Mouse (Mus musculus) gastrocnemius, adult 8-10 months (tissue): ENCODE results near the gene Stk11. TPM values are rescaled to one million over a fixed set of nuclear protein-coding genes. Genes with fewer than 3 reads are reported as not detected.

Source experiments
- DNase-seq, 2 experiments: peaks; one replicate each; pipeline ENCODE4 v3.0.0; 2022; ENCODE audit warnings: low spot score in 2 of 2
- total RNA-seq, 4 experiments: library from RNA; stranded (reverse); gene quantifications; 2 replicates each; pipeline ENCODE4 v1.2.4; 2022

Gene Stk11
- total RNA-seq, 4 experiments from 2014 or later = 157 to 173 (median 162) TPM

DNA sequence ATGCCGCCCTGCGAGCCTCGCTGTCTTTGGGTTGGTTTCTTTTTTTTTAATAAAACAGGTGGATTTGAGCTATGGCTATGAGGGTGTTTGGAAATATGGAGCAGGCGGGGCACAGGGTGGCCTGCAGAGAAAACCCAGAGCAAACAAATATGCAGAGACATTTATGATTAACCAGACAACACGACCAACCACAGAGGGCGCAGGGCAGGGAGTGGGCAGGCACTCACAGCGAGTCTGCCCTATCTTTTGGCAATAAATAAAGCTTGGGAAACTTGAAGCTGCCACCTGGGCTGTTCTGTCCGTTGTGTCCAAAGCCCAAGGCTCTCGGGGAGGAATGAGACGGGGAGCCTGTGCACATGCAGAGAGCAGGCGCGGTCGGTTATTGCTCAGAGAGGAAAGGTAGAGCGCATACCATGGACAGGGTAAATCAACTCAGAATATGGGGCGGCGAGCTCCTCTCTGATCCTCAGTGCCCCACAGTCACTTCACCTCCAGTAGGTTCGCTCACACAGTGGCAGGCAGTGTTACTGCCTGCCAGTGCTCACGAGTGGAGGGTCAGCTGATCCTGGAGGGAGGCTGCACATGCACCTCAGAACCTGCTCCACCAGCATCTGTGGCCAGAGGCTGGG, 14.9 kb downstream of the Stk11 start:
- DNase-seq = no peak

DNA sequence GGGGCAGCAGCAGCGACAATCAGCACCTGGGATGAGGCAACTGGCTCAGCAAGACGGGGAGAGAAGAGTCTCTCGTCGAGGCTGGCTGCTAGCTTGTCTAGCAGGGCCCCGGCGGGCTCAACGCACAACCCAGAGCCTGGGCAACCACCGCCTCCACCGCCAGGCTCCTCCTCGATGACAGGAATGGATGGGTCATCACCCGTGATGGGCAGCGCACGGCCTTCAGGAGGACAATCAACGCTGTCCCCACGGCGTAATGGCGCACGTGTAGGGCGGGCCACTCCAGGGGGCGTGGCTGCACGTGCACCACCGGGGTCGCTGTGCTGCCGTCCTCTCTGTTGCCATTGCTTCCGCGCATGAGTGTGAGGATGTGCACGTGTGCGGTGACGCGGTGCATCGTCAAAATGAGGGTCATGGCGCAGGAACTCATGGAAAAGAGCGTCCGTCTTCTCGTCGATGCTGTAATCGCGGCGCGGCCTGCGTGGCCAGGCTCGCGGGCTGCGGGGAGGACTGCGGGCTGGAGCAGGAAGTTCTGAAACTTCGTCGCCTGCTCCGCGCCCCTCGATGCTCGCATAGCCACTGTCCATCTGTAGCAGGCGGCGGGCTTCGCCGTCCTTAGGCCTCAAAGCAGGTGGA, 15.8 kb downstream of the Stk11 start:
- DNase-seq = no peak

- no peak for DNase-seq
These were observed 16.3 kb downstream of the Stk11 start for GRCm38 (mm10) chr10:80131952-80132350.

- peak in 1 of 2 experiments; percentile 67 for DNase-seq
These were observed 17.7 kb downstream of the Stk11 start for GRCm38 (mm10) chr10:80133226-80133849.

DNA sequence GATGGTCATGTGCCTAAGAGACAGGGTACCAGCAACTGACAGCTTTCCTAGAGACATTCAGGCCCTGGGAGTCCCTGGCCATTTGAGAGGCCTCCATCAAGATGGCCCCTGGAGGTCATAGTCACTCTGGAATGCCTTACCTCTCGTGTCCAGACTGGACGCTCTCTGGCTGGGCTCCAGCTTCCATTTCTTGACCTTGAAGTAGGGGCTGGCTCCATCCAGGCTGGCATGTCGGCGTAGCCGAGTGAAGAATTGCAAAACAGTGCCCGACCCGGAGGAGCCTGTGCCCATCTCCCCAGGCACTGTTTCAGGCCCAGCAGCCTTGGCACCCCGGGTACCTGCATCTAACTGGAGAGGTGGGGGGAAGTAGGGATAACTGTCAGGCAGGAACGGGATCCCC, 18.8 kb downstream of the Stk11 start:
- DNase-seq = no peak

DNA sequence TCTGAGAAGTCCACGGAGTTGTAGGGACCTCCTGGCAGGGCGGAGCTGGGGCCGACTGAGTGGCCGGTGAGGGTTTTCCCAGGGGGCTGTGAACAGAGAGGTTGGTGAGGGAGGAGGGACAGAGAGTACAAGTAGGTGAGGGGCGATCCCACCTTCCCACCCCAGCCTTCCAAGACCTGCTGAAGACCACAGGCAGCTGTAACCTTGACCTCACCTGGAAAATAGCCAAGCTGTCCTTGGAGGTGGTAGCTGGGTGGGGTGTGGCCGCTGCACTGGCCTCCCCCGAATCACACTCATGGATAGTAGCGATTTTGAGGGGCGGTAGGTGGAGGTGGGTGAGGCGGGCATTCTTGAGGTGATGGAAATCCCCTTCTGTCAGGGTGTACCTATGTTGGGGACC, 19.6 kb downstream of the Stk11 start:
- no peak for DNase-seq

DNA sequence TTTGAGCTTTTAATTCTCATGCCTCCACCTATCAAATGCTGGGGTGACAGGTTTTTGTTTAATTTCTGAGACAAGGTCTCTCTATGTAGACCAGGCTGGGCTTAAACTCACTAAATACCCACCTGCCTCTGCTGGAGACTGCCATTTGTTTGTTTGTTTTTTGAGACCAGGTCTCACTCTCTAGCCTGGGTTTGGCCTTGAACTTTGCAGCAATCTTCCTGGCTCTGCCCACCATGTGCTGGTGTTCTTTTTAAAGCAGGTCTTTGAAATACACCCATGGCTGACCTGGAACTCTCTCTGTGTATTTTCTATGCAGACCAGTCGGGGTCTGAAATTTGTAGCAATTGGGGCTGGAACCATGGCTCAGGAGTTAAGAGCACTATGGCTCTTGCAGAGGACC, 20.0 kb downstream of the Stk11 start:
- no peak for DNase-seq

DNA sequence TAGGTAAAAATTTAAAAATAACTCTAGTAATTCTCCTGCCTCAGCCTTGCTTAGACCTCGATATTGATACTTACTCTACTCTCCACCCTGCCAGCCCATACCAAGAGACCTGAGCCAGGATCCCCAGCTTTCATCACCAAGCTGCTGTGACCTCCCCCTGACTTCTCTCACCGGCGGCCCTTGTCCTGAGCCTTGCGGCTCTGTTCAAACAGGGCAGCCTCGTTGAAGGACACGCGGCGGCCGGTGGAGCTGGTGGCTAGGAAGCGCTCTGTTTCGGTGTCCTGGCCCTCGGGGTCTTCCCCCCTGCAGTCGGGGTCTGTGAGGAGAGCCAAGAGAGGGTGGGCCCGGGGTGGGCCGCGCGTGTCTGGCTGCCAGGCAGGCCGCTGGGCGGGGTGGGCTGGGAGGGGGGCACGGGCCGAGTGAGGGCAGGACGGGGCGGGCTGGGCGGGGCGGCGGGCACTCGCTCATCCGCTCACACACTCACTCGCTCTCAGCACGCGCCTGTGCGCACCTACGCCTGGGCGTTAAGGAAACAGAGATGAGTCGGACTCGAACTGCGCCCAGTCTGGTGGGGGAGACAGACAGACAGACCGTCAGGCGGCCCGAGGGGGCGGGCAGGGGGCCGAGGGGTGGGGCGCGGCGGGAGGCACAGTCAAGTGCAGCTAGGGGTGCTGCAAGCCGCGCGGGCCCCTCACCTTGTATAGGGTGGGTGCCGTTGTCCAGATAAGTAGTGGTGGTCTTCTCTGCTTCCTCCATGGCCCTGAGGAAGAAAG, 20.8 kb downstream of the Stk11 start:
- no peak for DNase-seq

GRCm38 (mm10) chr10:80136952-80137625, 21.5 kb downstream of the Stk11 start:
- DNase-seq = no peak

DNA sequence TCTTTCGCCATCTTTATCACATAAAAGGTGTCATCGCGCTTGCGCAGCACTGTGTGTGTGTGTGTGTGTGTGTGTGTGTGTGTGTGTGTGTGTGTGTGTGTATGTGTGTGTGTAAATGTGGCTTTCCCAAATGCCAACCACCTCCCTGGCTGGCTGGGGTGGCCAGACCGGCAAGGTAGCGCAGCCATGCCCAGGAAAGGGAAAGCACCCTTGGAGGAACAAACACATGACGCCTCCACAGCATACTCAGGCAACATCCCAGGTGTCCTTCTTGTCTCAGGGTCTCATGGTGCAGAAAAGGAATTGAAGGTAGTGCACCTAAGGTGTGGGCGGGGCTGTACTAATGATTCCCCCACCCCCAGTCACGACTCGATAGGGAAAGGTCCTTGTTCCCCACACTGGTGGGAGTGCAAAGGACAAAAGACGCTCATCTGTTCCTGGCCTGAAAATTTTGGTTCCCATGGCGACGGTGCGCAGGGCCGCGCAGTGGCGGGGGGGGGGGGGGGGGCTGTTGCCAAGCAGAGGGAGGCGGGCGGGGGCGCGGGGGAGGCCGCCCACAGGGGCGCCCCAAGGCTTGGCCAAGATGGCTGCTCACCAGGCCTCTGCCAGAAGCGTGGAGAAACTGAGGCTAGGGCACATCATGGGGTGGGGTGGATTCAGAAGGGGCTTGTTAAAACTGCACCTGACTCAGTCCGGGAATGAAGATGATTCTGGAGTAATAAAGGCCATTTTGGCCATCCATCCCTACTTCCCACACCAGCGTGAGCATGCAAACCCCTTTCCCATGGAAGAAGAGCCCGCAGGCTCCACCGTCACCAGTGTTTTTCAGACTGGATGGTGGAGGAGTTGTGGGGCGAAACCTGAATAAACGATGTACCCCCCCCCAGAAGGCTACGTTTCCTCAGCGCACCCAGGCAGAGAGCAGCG, 22.3 kb downstream of the Stk11 start:
- DNase-seq = no peak

GRCm38 (mm10) chr10:80138553-80139438, 23.2 kb downstream of the Stk11 start, which contains the start of gene Atp5d:
Atp5d (plus strand) TSS chr10:80138632.
- DNase-seq = peak in 1 of 2 experiments; percentile 37

DNA sequence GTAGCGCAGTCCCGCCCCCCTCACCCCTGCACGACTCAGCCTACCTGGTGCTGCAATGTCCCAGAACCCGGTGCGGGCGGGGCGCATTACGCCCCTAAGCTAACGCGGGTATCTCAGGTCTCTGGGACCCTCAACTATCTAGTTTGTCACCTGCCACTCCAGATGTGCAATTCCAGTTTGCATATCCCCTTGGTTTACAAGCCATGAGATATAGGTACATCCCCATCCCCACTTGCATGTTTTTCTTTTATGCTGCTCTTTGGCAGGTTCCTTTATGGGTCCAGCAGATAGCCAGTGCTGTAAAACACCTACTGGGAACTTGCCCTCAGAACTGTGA, 23.8 kb downstream of the Stk11 start:
- no peak for DNase-seq

GRCm38 (mm10) chr10:80139975-80140665, 24.5 kb downstream of the Stk11 start:
- DNase-seq = no peak

DNA sequence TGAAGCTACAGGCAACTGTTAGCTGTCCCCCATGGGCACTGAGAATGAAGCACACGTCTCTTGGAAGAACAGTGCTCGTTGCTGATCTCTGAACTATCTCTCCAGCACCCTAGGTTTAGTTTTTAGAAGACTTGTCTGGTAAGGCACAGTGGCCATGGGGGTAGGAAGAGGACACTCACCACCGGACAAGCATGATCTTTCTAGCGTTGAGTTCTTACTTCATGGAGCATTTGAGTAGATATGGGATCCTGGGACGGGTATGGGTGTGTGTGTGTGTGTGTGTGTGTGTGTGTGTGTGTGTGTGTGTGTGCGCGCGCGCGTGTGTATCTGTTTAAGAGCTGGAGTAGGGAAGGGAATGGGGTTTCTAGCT, 25.0 kb downstream of the Stk11 start, which contains the start of gene Cbarp:
TSS of gene Cbarp (minus strand) at position 170 of the 370 bp plus-strand sequence.
- no peak for DNase-seq

DNA sequence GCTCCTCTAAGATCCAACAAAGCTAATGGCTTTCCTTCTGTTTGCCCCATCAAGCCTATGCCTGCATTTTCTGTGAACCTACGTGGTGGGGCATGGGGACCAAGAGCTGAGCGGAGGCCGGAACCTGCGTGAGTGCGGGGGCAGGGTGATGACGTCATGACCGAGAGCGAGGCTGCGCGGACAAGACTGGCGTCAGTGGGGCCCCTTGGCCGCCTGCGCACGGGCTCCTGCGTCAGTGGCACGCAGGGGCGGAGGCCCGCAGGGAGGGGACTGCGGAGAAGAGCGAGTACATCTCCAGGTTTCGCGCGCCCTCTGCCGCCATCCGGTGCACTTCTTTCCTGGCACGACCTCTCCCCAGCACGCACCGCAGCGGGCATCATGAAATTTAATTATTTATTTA, 25.6 kb downstream of the Stk11 start:
- peak; percentile 93 to 96 for DNase-seq

- DNase-seq = peak; percentile 90 to 91
These were observed 26.4 kb downstream of the Stk11 start for GRCm38 (mm10) chr10:80141786-80142529.

- no peak for DNase-seq
These were observed 26.9 kb downstream of the Stk11 start for GRCm38 (mm10) chr10:80142530-80142925.

DNA sequence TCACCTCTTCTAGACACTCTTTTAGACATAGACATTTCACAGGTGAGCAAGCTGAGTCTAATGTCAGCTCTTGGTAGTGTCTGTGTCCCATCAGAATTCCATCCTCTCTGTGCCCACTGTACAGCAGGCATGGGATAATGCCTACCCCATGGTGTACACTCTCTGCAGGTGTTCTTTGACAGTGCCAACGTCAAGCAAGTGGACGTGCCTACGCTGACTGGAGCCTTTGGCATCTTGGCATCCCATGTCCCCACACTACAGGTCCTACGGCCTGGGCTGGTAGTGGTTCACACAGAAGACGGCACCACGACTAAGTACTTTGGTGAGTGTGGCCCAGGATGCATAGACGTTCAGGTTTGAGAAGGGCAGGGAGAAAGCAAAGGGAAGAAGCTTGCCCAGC, 28.1 kb downstream of the Stk11 start:
- no peak for DNase-seq
